Mouse (Mus musculus): ENCODE measurements around the gene Kdm5a. TPM values are rescaled to one million over a fixed set of nuclear protein-coding genes. Genes with fewer than 3 reads are reported as not detected.

Kdm5a gene
- total RNA-seq (2023), result 147 TPM

GRCm38 (mm10) chr6:120363688-120364522, at the start of gene Kdm5a, which contains the start of gene Ccdc77:
Gene Kdm5a (plus strand): TSS chr6:120364124.
Gene Ccdc77 (minus strand): TSS chr6:120364374.

DNA sequence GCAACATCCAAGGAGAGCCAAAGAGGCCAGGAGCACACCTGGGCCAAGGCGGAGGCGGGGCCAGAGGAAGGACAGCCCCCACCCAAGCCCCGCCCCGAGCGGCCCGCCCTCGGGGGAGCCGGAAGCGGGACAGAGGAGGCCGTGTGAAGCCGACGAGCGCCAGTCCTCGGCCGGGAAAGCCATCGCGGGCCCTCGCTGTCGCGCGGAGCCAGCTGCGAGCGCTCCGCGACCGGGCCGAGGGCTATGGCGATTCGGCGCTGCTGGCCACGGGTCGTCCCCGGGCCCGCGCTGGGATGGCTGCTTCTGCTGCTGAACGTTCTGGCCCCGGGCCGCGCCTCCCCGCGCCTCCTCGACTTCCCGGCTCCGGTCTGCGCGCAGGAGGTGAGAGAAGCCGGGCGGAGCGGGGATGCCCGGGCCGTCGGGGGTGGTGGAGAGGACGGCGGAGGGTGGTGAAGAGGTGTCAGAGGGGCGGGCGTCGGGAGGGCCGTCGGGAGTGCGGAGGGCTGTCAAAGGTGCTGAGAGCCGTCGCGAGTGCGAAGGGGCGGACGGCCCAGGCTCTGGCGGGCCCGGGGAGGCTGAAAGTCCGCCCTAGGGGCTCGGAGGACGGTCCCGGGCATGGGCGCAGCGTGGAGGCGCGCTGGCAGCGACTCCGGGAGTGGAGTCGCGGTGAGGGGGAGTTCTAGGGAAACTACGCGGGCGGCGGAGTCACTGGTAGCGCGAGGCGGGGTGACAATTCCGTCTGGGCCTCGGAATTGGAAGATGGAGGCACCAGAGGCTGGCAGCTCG, 99.4 kb downstream of the Kdm5a start, which contains the start of gene Il17ra:
TSS of gene Il17ra (plus strand) at position 162 of the 786 bp plus-strand sequence.

DNA sequence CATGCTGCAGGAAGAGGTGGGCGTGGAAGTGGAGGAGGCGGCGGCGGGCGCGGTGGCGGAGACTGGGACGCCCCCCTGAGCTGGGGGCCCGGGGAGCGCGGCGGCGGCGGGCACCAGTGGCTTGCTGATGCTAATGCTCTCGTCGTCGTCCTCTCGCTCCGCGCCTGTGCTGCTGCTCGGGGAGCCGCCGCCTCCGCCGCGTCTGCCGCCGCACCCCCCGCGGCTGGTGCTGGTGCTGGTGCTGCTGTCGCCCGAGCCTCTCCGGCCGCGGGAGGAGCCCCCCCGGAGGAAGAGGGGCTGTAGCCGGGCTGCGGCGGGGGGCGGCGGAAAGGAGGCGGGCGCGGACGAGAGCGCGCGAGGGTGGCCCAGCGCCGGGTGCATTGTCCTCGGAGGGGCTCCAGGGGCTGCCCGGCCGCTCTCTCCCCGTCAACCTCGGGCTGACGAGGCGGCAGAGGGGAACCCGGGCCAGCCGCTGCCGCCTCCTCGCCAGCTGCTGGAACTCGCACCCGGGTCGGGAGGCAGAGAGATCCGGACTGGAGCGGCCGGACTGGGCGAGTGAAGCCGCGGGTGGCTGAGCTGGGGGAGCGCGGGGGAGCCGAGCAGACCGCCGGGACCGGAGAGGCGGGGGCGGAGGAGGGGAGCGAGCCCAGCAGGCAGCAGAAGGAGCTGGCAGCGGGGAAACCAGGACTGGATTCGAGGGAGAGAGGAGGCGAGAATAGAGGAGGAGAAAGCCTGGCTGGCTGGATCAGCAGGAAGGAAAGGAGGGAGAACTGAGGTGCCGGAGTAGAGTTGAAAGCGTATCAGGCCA, 129.7 kb downstream of the Kdm5a start, which contains the start of gene Tmem121b:
TSS of gene Tmem121b (minus strand) at position 434 of the 808 bp plus-strand sequence.

Other genes starting within 250 kb of the Kdm5a start
- gene D330020A13Rik, start 69.8 kb upstream of the Kdm5a start, total RNA-seq (2023), result not detected
- not detected for gene B4galnt3, start 69.6 kb upstream of the Kdm5a start, total RNA-seq (2023)
- gene Ccdc77, start 250 bp downstream of the Kdm5a start, total RNA-seq (2023), result 12.9 TPM
- gene Il17ra, start 99.1 kb downstream of the Kdm5a start, total RNA-seq (2023), result 208 TPM
- gene Tmem121b, start 129.7 kb downstream of the Kdm5a start, total RNA-seq (2023), result 0.65 TPM
- gene Hdhd5, start 167.2 kb downstream of the Kdm5a start, total RNA-seq (2023), result 111 TPM